Mouse (Mus musculus): ENCODE data around the gene Ror2. TPM values are rescaled to one million over a fixed set of nuclear protein-coding genes. Genes with fewer than 3 reads are reported as not detected.

Ror2 gene
- total RNA-seq, 1 experiment = 15.1 TPM

- Histone ChIP-seq H3K9me3 (ENCODE audit: control insufficient read depth, insufficient read depth, low read depth, low read length) (no peaks in the 10 kb centered on the region), H3K4me1 (ENCODE audit: control insufficient read depth in 2 of 2, insufficient read depth in 2 of 2, low read length in 2 of 2, poor library complexity in 1 of 2) (peaks cover 10 to 29% of the 10 kb centered on the region in 2 experiments), H3K36me3 (ENCODE audit: control insufficient read depth, insufficient read depth, low read length, poor library complexity, severe bottlenecking) (no peaks in the 10 kb centered on the region), H3K9ac (ENCODE audit: insufficient read depth, low read depth, low read length, poor library complexity, severe bottlenecking) (no peak overlapping the region), H3K27ac (ENCODE audit: insufficient read depth, low read depth, low read length, poor library complexity, severe bottlenecking) (peak overlapping the region; percentile 11; the same call in 1 of the 2 replicates), H3K4me3 (ENCODE audit: insufficient read depth in 1 of 2, low read depth in 1 of 2, low read length in 2 of 2, poor library complexity in 1 of 2, severe bottlenecking in 1 of 2) (peak overlapping the region; percentile 29 to 30; a peak in 3 of 4 replicates)
- in situ Hi-C loops (cut with MboI; ENCODE audit: low sequenced_read_pairs in 2 of 2, unreplicated experiment in 2 of 2) = no loop called here
- no peak for TF ChIP-seq CHD2 (IDR thresholded peaks at IDR 0.05; ENCODE audit: low read depth, low read length)
- no peak for TF ChIP-seq ZC3H11A (IDR thresholded peaks at IDR 0.05; ENCODE audit: borderline replicate concordance, low read depth, low read length)
- no peak for TF ChIP-seq ZNF384 (IDR thresholded peaks at IDR 0.05; ENCODE audit: low read depth, low read length)
- TF ChIP-seq HCFC1 (IDR thresholded peaks at IDR 0.05; ENCODE audit: borderline replicate concordance, insufficient read depth, low read length) = no peak
- no peak for TF ChIP-seq MAFK (IDR thresholded peaks at IDR 0.05; ENCODE audit: insufficient read depth, low read depth, low read length)
- peak; percentile 78 for DNase-seq (ENCODE audit: low read depth, low spot score)
Observed at GRCm38 (mm10) chr13:53233826-53234786, 51.8 kb downstream of the Ror2 start.

GRCm38 (mm10) chr13:53233381-53233780, 52.5 kb downstream of the Ror2 start:
- peak overlapping the region; percentile 11; the same call in 1 of the 2 replicates for H3K27ac ChIP-seq (ENCODE audit: insufficient read depth, low read depth, low read length, poor library complexity, severe bottlenecking)
- DNase-seq (ENCODE audit: low read depth, low spot score) = peak; percentile 45
- no peak for TF ChIP-seq ZC3H11A (IDR thresholded peaks at IDR 0.05; ENCODE audit: borderline replicate concordance, low read depth, low read length)
- TF ChIP-seq ZNF384 (IDR thresholded peaks at IDR 0.05; ENCODE audit: low read depth, low read length) = no peak
- no peak for TF ChIP-seq HCFC1 (IDR thresholded peaks at IDR 0.05; ENCODE audit: borderline replicate concordance, insufficient read depth, low read length)
- no peak for TF ChIP-seq MAFK (IDR thresholded peaks at IDR 0.05; ENCODE audit: insufficient read depth, low read depth, low read length)
- no peak for TF ChIP-seq CHD2 (IDR thresholded peaks at IDR 0.05; ENCODE audit: low read depth, low read length)
- no peaks in the 10 kb centered on the region for H3K9me3 ChIP-seq (ENCODE audit: control insufficient read depth, insufficient read depth, low read depth, low read length)
- in situ Hi-C loops (cut with MboI; ENCODE audit: low sequenced_read_pairs in 2 of 2, unreplicated experiment in 2 of 2) = no loop called here
- no peaks in the 10 kb centered on the region for H3K36me3 ChIP-seq (ENCODE audit: control insufficient read depth, insufficient read depth, low read length, poor library complexity, severe bottlenecking)
- H3K4me3 ChIP-seq (ENCODE audit: insufficient read depth in 1 of 2, low read depth in 1 of 2, low read length in 2 of 2, poor library complexity in 1 of 2, severe bottlenecking in 1 of 2) = peak overlapping the region; percentile 29 to 30; a peak in 2 of 4 replicates
- peaks cover 10 to 29% of the 10 kb centered on the region in 2 experiments for H3K4me1 ChIP-seq (ENCODE audit: control insufficient read depth in 2 of 2, insufficient read depth in 2 of 2, low read length in 2 of 2, poor library complexity in 1 of 2)
- H3K9ac ChIP-seq (ENCODE audit: insufficient read depth, low read depth, low read length, poor library complexity, severe bottlenecking) = no peak overlapping the region

GRCm38 (mm10) chr13:53232419-53232818, 53.5 kb downstream of the Ror2 start:
- TF ChIP-seq CHD2 (IDR thresholded peaks at IDR 0.05; ENCODE audit: low read depth, low read length) (no peak), ZNF384 (IDR thresholded peaks at IDR 0.05; ENCODE audit: low read depth, low read length) (no peak), MAFK (IDR thresholded peaks at IDR 0.05; ENCODE audit: insufficient read depth, low read depth, low read length) (no peak), HCFC1 (IDR thresholded peaks at IDR 0.05; ENCODE audit: borderline replicate concordance, insufficient read depth, low read length) (no peak), ZC3H11A (IDR thresholded peaks at IDR 0.05; ENCODE audit: borderline replicate concordance, low read depth, low read length) (no peak)
- Histone ChIP-seq H3K9me3 (ENCODE audit: control insufficient read depth, insufficient read depth, low read depth, low read length) (no peaks in the 10 kb centered on the region), H3K4me1 (ENCODE audit: control insufficient read depth in 2 of 2, insufficient read depth in 2 of 2, low read length in 2 of 2, poor library complexity in 1 of 2) (peaks cover 10 to 29% of the 10 kb centered on the region in 2 experiments), H3K27ac (ENCODE audit: insufficient read depth, low read depth, low read length, poor library complexity, severe bottlenecking) (no peak overlapping the region), H3K9ac (ENCODE audit: insufficient read depth, low read depth, low read length, poor library complexity, severe bottlenecking) (no peak overlapping the region), H3K36me3 (ENCODE audit: control insufficient read depth, insufficient read depth, low read length, poor library complexity, severe bottlenecking) (no peaks in the 10 kb centered on the region), H3K4me3 (ENCODE audit: insufficient read depth in 1 of 2, low read depth in 1 of 2, low read length in 2 of 2, poor library complexity in 1 of 2, severe bottlenecking in 1 of 2) (no peak overlapping the region)
- in situ Hi-C loops (cut with MboI; ENCODE audit: low sequenced_read_pairs in 2 of 2, unreplicated experiment in 2 of 2) = no loop called here
- DNase-seq (ENCODE audit: low read depth, low spot score) = no peak

DNA sequence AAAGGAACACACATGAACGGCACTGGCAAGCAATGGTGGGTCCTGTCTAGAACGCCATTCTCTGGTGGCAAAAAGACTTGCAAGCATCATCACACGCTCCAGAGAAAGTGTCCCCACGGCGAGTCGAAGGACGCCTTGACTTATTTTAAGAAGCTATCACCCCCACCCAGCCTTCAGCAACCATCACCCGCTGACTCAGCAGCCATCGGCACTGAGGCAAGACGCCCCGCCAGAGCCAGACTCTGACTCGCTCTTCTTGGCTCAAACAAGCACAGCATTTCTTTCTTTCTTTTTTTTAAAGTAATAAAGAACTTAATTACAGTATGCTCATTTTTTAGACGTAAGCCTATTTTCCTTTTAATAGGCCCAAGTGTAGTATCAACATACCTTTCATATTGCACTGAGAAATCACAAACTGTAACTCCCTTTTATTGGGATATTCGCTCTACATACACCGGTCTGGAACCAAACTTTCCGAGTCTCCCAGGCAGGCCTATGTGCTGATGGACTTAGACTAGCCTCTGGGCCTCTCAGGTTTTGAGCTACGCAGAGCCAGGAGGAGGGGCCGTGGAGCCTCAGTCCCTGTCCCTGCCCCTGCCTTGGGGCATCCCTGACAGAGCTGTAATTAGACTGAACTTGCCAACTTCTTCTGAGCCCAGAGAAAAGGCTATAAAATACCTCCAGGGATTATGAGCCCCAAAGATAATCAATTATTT, 55.3 kb downstream of the Ror2 start:
- H3K36me3 ChIP-seq (ENCODE audit: control insufficient read depth, insufficient read depth, low read length, poor library complexity, severe bottlenecking) = no peaks in the 10 kb centered on the region
- DNase-seq (ENCODE audit: low read depth, low spot score) = no peak
- in situ Hi-C loops (cut with MboI; ENCODE audit: low sequenced_read_pairs in 2 of 2, unreplicated experiment in 2 of 2) = no loop called here
- H3K27ac ChIP-seq (ENCODE audit: insufficient read depth, low read depth, low read length, poor library complexity, severe bottlenecking) = no peak overlapping the region
- H3K4me1 ChIP-seq (ENCODE audit: control insufficient read depth in 2 of 2, insufficient read depth in 2 of 2, low read length in 2 of 2, poor library complexity in 1 of 2) = peaks cover 8 to 26% of the 10 kb centered on the region in 2 experiments
- no peak overlapping the region for H3K9ac ChIP-seq (ENCODE audit: insufficient read depth, low read depth, low read length, poor library complexity, severe bottlenecking)
- no peak overlapping the region for H3K4me3 ChIP-seq (ENCODE audit: insufficient read depth in 1 of 2, low read depth in 1 of 2, low read length in 2 of 2, poor library complexity in 1 of 2, severe bottlenecking in 1 of 2)
- no peak for TF ChIP-seq CHD2 (IDR thresholded peaks at IDR 0.05; ENCODE audit: low read depth, low read length)
- 0 out of 2 replicates have a peak, but pooled peaks have one; percentile 49 for TF ChIP-seq MAFK (IDR thresholded peaks at IDR 0.05; ENCODE audit: insufficient read depth, low read depth, low read length)
- no peaks in the 10 kb centered on the region for H3K9me3 ChIP-seq (ENCODE audit: control insufficient read depth, insufficient read depth, low read depth, low read length)

All from ES-E14 (cell line).